Comparison of ENCODE assay signal across 8 mouse cellular contexts in the genomic region with DNA sequence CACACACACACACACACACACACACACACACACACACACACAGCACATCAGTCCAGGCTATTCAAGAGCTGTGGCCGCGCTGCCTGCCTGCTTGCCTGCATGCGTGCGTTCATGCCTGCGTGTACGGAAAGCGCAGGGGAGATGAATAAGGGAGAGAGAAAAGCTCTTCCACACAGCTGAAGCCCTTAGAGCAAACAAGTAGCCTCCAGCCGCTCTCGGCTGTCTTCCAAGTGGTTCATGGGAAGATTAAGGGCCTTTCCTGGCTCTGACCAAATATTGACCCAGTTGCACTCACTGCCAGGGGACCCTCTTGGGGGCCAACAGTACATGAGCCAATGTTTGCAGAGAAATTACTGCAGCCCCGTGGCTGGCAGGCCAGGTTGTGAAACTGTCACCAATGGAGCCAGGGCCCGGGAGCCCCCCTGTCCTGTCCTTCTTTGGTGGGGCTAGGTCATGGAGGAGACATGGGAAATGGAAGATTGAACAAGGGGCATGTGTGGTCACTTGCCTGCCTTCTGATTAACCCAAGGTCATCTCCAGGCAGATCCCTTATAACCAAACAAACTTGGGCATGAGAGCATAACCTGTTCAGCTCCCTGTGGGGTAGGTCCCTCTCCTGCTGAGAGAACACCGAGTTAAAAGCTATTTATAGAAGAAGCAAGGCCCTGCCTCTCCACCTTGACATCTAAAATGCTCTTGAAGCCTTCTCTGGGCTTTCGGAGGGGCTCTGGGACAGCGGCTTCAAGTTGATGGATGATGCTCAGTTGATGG. TPM values are rescaled to one million over a fixed set of nuclear protein-coding genes. Genes with fewer than 3 reads are reported as not detected.
DNase-seq lines count a peak whose midpoint lies in the region; ATAC-seq and TF ChIP-seq lines count a peak whose summit lies in the region.

No protein-coding gene starts in this region.

- peaks cover 13% of the 10 kb centered on the region; the same call in 1 of the 2 replicates for H3K79me2 ChIP-seq in liver, adult 2 months (ENCODE audit: control insufficient read depth, insufficient read depth, low read length)

- H3K4me3 ChIP-seq in liver, adult 2 months (ENCODE audit: insufficient read depth, low read depth, low read length): no peak overlapping the region
- no peak overlapping the region for H3K4me3 ChIP-seq in liver, embryonic 12.5 days
- H3K4me3 ChIP-seq in stomach, embryonic 15.5 days (replicated peaks): no peak overlapping the region

- 52% methylated on average over 14 of the region's 14 CpGs for WGBS in liver, adult 2 months
- 68% methylated on average over 14 of the region's 14 CpGs for WGBS in liver, embryonic 12.5 days (ENCODE audit: insufficient replicate concordance)
- 31% methylated on average over 14 of the region's 14 CpGs for WGBS in stomach, embryonic 15.5 days

- no peak overlapping the region for H3K9ac ChIP-seq in liver, adult 2 months (ENCODE audit: low read depth, low read length)
- H3K9ac ChIP-seq in liver, embryonic 12.5 days: no peak overlapping the region
- H3K9ac ChIP-seq in stomach, embryonic 15.5 days: no peak overlapping the region

- no peak for TF ChIP-seq POLR2A in liver, adult 2 months (IDR thresholded peaks at IDR 0.05; ENCODE audit: extremely low read depth, insufficient read depth, low read length)

- 0 out of 2 replicates have a peak, but pooled peaks cover 2% of the 10 kb centered on the region for H3K36me3 ChIP-seq in liver, adult 2 months (ENCODE audit: control insufficient read depth, insufficient read depth, low read length)
- H3K36me3 ChIP-seq in liver, embryonic 12.5 days: no peaks in the 10 kb centered on the region
- H3K36me3 ChIP-seq in stomach, embryonic 15.5 days: no peaks in the 10 kb centered on the region

- no peaks in the 10 kb centered on the region for H3K27me3 ChIP-seq in liver, adult 2 months (ENCODE audit: control insufficient read depth, insufficient read depth, low read length)
- no peaks in the 10 kb centered on the region for H3K27me3 ChIP-seq in liver, embryonic 12.5 days (replicated peaks)
- no peaks in the 10 kb centered on the region for H3K27me3 ChIP-seq in stomach, embryonic 15.5 days (replicated peaks)

- DNase-seq in adrenal gland, adult (ENCODE audit: inconsistent age in 2 of 2, low spot score in 1 of 2): peak; percentile 27 to 42
- no peak for DNase-seq in adrenal gland, postnatal 25 days
- peak; percentile 39 for DNase-seq in liver, adult 2 months (ENCODE audit: extremely low read depth, low read depth, low spot score)
- peak; percentile 78 to 83 for DNase-seq in lung, adult 18-20 months
- DNase-seq in spleen, adult 18-20 months: no peak
- DNase-seq in urinary bladder, adult 2 months (ENCODE audit: low spot score): no peak

- H3K4me2 ChIP-seq in liver, embryonic 12.5 days: no peak overlapping the region
- H3K4me2 ChIP-seq in stomach, embryonic 15.5 days: peak overlapping the region; percentile 28

- ATAC-seq in liver, embryonic 12.5 days: no peak
- peak; percentile 75 for ATAC-seq in stomach, embryonic 15.5 days (ENCODE audit: insufficient read depth, low FRiP score, low read depth)

- peaks cover 17% of the 10 kb centered on the region for H3K4me1 ChIP-seq in liver, adult 2 months (ENCODE audit: control insufficient read depth, insufficient read depth, low read length)
- H3K4me1 ChIP-seq in liver, embryonic 12.5 days: peaks cover 39% of the 10 kb centered on the region
- peaks cover 45% of the 10 kb centered on the region for H3K4me1 ChIP-seq in stomach, embryonic 15.5 days

- no peak for TF ChIP-seq CTCF in liver, adult 2 months (IDR thresholded peaks at IDR 0.05; ENCODE audit: low read depth, low read length)

- no peak overlapping the region for H3K27ac ChIP-seq in liver, adult 2 months (replicated peaks; ENCODE audit: insufficient read depth, low read depth, low read length)
- H3K27ac ChIP-seq in liver, embryonic 12.5 days: no peak overlapping the region
- H3K27ac ChIP-seq in stomach, embryonic 15.5 days: peak overlapping the region; percentile 75

- no peaks in the 10 kb centered on the region for H3K9me3 ChIP-seq in liver, embryonic 12.5 days (replicated peaks)
- no peaks in the 10 kb centered on the region for H3K9me3 ChIP-seq in stomach, embryonic 15.5 days

RNA-seq across cellular contexts. Expression of gene Sh3pxd2a, which starts 42.9 kb away (rescaled TPM):
- 36.2 and 41.6 TPM in 2 replicates for total RNA-seq in adrenal gland, postnatal 25 days (2021)
- 4.2 and 7.0 TPM in 2 replicates for total RNA-seq in liver, adult 2 months (2014; rRNA removed)
- polyA plus RNA-seq in liver, adult 2 months (2012; rRNA removed): 10.0 and 13.9 TPM in 2 replicates
- polyA plus RNA-seq in liver, embryonic 12.5 days (2016; fragmentation: Nextera tagmentation; extraction: Ambion mirVana): 1.1 and 1.6 TPM in 2 replicates
- polyA plus RNA-seq in stomach, embryonic 15.5 days (2015; fragmentation: Nextera tagmentation; extraction: Ambion mirVana): 6.8 and 6.9 TPM in 2 replicates
- 23.2 and 30.0 TPM in 2 replicates for polyA plus RNA-seq in urinary bladder, adult 2 months (2012; rRNA removed)

Comparison
In these comparisons a context has a peak if more than half of its experiments do, and no peak if none do; other contexts are left out.
1. DNase-seq: peak in adrenal gland, adult (2 of 2), liver, adult 2 months (single experiment) and lung, adult 18-20 months (2 of 2); none in adrenal gland, postnatal 25 days (single experiment), spleen, adult 18-20 months (0 of 2) and urinary bladder, adult 2 months (single experiment).